Mouse (Mus musculus) spleen, adult 12 weeks (tissue): ENCODE measurements around the gene Vmn1r218.
"Not testable (repeated sequence)": the region's sequence is repeated elsewhere in the genome, so short reads cannot be mapped to it uniquely, and the experiment has no call there.

Experiments
- DNase-seq: peaks from one replicate; pipeline ENCODE4 v3.0.0; 2022; ENCODE audit warnings: low spot score

The Vmn1r218 gene

GRCm38 (mm10) chr13:23133099-23133498 lies at the start of gene Vmn1r218:
TSS of gene Vmn1r218 (plus strand) at chr13:23133155.
- DNase-seq: no peak

GRCm38 (mm10) chr13:23094386-23094785 lies 38.6 kb upstream of the Vmn1r218 start:
- DNase-seq: no peak

GRCm38 (mm10) chr13:23118126-23118525 lies 14.8 kb upstream of the Vmn1r218 start, which contains the start of gene Vmn1r217:
TSS of gene Vmn1r217 (minus strand) at chr13:23118226.
- DNase-seq: not testable (repeated sequence)

GRCm38 (mm10) chr13:23120611-23121010 lies 12.3 kb upstream of the Vmn1r218 start:
- DNase-seq: no peak

GRCm38 (mm10) chr13:23133501-23133900 lies 546 bp downstream of the Vmn1r218 start:
- no peak for DNase-seq

- DNase-seq: no peak
These were observed 5.9 kb downstream of the Vmn1r218 start for GRCm38 (mm10) chr13:23138880-23139279.

- DNase-seq: no peak
These were observed 24.9 kb downstream of the Vmn1r218 start for GRCm38 (mm10) chr13:23157848-23158247.

GRCm38 (mm10) chr13:23159012-23159411 lies 26.1 kb downstream of the Vmn1r218 start, which contains the start of gene Vmn1r219:
TSS of gene Vmn1r219 (plus strand) at chr13:23159312.
- DNase-seq: no peak

- DNase-seq: not testable (repeated sequence)
These were observed 33.5 kb downstream of the Vmn1r218 start for GRCm38 (mm10) chr13:23166471-23166870.

GRCm38 (mm10) chr13:23187875-23188274 lies 54.9 kb downstream of the Vmn1r218 start, which contains the start of gene Vmn1r220:
TSS of gene Vmn1r220 (minus strand) at chr13:23187975.
- no peak for DNase-seq
